Mouse (Mus musculus): ENCODE measurements around the gene Rimklb.

- TF ChIP-seq CTCF (IDR thresholded peaks at IDR 0.05; ENCODE audit: low read depth) (no peak), EP300 (IDR thresholded peaks at IDR 0.05; ENCODE audit: low read depth) (no peak)
Observed at GRCm38 (mm10) chr6:122435270-122435669, 63.3 kb downstream of the Rimklb start.
